Mouse (Mus musculus) ES-Bruce4 (cell line): Measurements from ENCODE around the gene Gm6351. TPM values are rescaled to one million over a fixed set of nuclear protein-coding genes. Genes with fewer than 3 reads are reported as not detected.
"Not testable (repeated sequence)": the region's sequence is repeated elsewhere in the genome, so short reads cannot be mapped to it uniquely, and the experiment has no call there.

ENCODE experiments used
- H3K27ac ChIP-seq: 2 replicates; pipeline ENCODE4 v1.5.1; 2012; ENCODE audit warnings: low read length, inconsistent platforms; ENCODE audit not compliant: insufficient read depth
- H3K27me3 ChIP-seq: 2 replicates; pipeline ENCODE4 v1.6.1; 2012; ENCODE audit warnings: mild to moderate bottlenecking, low read length, inconsistent platforms; ENCODE audit not compliant: control insufficient read depth, poor library complexity, insufficient read depth, severe bottlenecking
- H3K36me3 ChIP-seq: 2 replicates; pipeline ENCODE4 v1.6.1; 2012; ENCODE audit warnings: inconsistent platforms, mild to moderate bottlenecking, low read length, moderate library complexity; ENCODE audit not compliant: control insufficient read depth, poor library complexity, insufficient read depth, severe bottlenecking
- H3K4me1 ChIP-seq: one replicate; pipeline ENCODE4 v1.8.1; 2011; ENCODE audit warnings: low read length; ENCODE audit not compliant: control insufficient read depth, insufficient read depth
- H3K4me3 ChIP-seq: 2 replicates; pipeline ENCODE4 v1.5.1; 2011; ENCODE audit warnings: low read depth, mild to moderate bottlenecking, low read length
- H3K9ac ChIP-seq: 2 replicates; pipeline ENCODE4 v1.6.1; 2012; ENCODE audit warnings: low read depth, mild to moderate bottlenecking, inconsistent platforms; ENCODE audit not compliant: poor library complexity, severe bottlenecking
- H3K9me3 ChIP-seq: replicated peaks from 2 replicates; pipeline ENCODE4 v1.6.1; 2012; ENCODE audit warnings: mild to moderate bottlenecking, low read length, inconsistent platforms; ENCODE audit not compliant: control insufficient read depth, poor library complexity, insufficient read depth, severe bottlenecking
- polyA plus RNA-seq: library from polyadenylated mRNA; stranded (reverse); fragments of >200 nt; gene quantifications from 2 replicates; pipeline ENCODE4 v1.2.4, GENCODE M21; 2011; ENCODE audit warnings: low read depth; ENCODE audit not compliant: missing spikeins, insufficient read depth, insufficient read length

Gm6351 gene
- not detected in 2 replicates for polyA plus RNA-seq

DNA sequence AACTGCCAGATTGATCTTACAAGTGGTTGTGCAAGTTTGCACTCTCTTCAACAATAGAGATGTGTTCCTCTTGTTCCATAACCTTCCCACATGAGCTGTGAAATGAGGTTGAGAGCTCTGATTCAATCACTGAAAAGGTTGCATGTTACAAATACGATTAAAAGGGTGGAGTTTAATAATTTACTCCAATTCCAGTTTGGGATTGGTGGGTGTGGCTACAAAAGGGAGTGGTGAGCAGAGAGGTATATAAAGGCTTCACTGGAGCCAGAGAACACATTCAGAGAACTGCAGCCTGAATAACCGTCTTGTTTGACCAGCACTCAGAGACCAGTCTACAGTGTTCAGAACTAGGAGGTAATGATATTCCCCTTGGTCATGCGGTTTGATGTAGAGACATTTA, at the start of gene Gm6351:
TSS of gene Gm6351 (plus strand) at position 301 of the 400 bp plus-strand sequence.
- not testable (repeated sequence) for H3K27me3 ChIP-seq, H3K27ac ChIP-seq, H3K9me3 ChIP-seq, H3K4me1 ChIP-seq, H3K4me3 ChIP-seq, H3K9ac ChIP-seq, H3K36me3 ChIP-seq

DNA sequence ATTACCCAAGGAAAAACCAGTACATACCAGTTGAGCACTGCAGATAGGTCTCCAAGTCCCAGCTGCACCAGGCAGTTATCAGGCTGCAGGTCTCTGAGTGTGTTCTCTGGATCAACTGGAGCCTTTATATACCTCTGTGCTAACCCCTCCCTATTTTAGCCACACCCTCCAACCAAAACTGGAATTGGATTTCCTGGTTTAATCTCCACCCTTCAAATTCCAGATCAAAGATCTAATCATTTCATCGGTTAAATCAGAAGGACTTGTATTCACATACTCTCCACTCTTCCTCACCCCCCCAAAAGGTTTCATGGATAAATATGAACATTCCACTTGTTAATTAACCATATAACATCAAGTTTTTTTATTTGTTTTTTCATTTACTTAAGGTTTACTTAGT, 5.7 kb upstream of the Gm6351 start, which contains the start of gene BC061212:
TSS of gene BC061212 (minus strand) at position 101 of the 400 bp plus-strand sequence.
- H3K9me3 ChIP-seq, H3K36me3 ChIP-seq, H3K4me1 ChIP-seq, H3K27me3 ChIP-seq, H3K4me3 ChIP-seq, H3K9ac ChIP-seq, H3K27ac ChIP-seq: not testable (repeated sequence)

Other genes starting within 250 kb of the Gm6351 start
- gene Gm7792, start 232.6 kb upstream of the Gm6351 start, polyA plus RNA-seq, result not detected in 2 replicates
- gene Gm16429, start 147.3 kb upstream of the Gm6351 start, polyA plus RNA-seq, result not detected in 2 replicates
- not detected in 2 replicates for gene BC061212, start 5.8 kb upstream of the Gm6351 start, polyA plus RNA-seq
- not detected in 2 replicates for gene Gm3106, start 141.6 kb downstream of the Gm6351 start, polyA plus RNA-seq
- gene A430089I19Rik, start 230.4 kb downstream of the Gm6351 start, polyA plus RNA-seq, result not detected in 2 replicates
- gene Gm6502, start 238.1 kb downstream of the Gm6351 start, polyA plus RNA-seq, result not detected in 2 replicates